Mouse (Mus musculus) MN1 (cell line): ENCODE measurements around the gene Rab20.

ENCODE experiments used
- DNase-seq: peaks from one replicate; pipeline ENCODE4 v3.0.0-alpha.2; 2016; ENCODE audit warnings: low spot score

The Rab20 gene

DNA sequence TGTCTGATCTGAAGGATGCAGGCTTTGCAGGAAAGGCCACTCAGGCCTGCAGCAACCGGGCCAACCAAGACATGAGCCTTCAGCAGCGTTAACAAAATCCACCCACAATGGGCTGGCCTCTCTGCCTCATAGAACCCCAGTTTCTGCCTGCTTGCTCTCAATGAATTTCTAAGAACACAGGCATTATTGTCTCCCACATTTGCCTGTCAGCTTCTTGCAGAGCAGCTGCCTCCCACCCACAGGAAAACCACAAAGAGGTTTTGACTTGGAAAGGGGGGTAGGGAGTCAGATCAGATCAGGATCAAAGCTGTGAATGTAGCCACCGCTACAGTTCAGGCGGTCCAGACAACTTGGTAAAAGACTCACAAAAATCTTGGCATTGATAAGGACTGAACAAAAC, 25.5 kb downstream of the Rab20 start:
- DNase-seq: no peak

DNA sequence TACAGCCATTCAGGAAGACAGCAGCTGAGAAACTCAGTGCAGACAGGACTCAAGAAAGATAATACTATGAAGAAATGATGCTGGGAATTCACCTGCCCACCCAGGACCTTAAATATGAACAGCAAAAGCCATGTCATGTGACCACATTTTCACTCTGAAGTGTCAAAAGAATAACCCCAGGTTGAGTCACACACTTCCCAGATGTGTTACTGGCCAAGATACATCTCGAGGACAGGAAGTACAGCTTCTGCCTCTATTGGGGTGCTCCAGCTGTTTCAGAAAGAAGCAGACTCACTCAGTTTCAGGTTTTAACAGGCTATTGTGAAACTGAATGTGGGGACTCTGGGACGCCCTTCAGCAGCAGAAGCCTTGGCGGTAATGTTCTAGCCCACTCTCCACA, 26.0 kb downstream of the Rab20 start:
- DNase-seq: no peak

DNA sequence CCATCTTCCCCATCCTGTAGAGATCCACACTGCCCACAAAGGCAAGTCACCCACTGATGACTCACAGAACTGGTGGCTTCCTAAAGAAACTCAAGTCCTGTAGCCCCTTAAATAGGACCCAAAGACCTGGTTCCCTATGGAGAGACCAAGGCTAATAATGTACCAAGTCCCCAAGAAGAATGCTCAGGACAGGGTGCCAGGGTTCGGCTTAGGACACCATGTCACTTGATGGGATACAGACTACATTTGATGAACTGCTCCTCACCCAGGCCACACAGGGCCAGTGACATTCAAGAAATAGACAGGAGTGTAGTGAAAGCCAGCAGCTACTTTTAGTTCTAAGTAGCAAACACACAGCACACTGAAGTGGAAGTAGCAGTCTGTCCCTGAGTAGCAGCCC, 26.4 kb downstream of the Rab20 start:
- no peak for DNase-seq

DNA sequence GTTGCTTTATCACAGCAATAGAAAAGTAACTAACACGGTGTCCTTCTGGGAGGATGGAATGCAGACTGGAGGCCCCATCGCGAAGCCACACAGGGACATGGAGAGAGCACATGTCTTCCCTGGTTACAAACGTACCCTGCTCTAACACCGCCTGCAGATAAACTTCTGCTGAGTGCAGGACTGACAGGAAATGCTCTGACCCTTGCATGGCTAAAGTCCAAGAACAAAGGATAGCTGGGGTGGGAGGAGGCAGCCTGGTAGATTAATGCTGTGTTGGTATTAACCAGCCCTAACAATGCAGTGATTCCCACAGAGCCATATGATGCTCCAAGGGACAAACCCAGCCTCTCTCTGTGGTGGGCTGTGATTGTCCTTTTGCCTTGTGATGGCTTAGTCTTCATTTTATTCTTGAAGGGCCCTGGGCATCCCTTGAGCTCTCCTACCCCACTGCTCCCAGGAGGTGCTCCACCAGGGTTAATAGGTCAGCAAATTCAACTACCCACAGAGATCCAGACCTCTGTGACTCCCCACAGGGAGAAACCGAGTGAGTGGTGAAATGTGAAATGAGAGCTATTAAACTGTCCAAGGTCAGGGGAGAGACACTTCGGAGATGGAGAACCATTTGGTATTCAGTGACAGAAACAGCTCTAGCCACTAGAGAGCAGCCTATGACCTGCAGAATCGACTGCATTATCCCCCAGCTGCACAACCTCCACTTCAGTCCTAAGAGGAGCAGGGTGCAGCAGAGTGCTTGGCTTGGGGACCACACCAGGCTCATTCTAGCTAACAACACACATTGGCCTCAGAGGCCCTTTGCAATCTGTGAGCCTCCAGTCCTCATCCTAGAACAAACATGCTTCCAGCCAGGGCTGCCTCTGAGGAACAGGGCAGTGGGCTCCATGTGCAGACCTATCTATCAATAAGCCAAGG, 28.1 kb downstream of the Rab20 start:
- peak; percentile 44 for DNase-seq

DNA sequence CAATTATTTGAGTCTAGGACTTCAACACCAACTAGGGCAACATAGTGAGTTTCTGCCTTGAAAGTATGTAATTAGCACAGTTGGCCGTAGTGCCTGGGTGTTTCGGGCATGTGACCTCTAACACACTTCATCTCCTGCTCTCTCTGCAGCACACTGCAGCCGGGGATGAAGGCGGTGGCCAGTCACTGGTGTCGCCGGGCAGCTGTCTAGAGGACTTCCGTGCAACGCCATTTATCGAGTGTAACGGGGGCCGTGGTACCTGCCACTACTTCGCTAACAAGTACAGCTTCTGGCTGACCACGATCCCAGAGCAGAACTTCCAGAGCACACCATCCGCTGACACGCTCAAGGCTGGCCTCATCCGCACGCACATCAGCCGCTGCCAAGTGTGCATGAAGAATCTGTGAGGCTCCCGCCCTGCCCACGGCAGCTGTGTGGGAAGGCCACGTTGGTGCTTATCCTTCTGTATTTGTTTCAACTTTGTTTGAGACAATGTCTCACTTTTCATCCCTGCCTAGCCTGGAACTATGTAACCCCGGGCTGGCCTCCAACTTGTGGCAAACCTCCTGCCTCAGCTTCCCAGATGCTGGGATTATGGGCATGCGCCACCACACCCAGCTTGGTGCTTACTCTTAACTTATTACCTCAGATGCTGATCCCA, 30.5 kb downstream of the Rab20 start:
- DNase-seq: no peak

DNA sequence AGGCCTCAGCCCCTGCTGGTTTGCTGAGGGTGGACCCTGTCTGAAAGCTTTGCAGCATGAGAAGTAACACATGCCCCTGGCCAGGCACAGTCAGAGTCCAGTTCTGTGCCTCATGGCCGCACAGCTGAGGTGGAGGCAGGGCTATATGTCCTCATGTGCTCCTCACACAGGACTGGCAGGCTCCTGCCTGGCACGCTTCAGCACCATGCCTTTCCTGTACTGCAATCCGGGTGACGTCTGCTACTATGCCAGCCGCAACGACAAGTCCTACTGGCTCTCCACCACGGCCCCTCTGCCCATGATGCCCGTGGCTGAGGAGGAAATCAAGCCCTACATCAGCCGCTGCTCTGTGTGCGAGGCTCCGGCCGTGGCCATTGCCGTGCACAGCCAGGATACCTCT, 32.7 kb downstream of the Rab20 start:
- no peak for DNase-seq

DNA sequence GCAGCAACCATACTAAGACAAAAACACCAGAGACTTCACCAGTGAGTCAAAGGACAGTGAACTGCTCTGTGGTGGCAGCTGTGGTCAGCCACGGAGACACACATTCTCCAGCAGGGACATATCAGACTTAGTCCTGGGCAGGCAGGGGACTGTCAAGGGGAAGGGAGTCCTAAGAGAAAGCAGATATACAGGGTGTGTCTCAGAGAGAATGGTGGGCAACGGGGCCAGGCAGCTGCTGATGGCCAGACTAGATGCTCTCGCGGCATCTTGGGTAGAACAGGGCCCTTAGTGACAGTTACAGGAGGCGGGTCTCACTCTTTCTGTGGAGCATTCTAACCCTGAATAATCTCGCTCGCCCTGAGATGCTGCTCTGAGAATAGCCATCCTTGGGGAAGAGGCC, 34.3 kb downstream of the Rab20 start:
- no peak for DNase-seq

DNA sequence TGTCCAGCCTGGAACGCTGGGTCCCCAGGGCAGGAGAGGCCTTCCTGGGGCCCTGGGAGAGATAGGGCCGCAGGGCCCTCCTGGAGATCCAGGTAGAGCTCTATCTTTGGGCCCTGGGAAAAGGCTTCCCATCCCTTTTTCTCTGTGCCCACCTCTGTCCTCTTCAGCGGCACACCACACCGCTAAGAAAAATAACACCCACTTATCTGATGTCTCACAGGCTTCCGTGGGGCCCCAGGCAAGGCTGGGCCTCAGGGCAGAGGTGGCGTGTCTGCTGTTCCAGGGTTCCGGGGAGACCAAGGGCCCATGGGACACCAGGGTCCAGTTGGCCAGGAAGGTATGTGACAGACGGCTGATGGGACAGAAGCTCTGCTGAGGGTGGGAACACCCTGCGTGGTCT, 34.9 kb downstream of the Rab20 start:
- DNase-seq: no peak

DNA sequence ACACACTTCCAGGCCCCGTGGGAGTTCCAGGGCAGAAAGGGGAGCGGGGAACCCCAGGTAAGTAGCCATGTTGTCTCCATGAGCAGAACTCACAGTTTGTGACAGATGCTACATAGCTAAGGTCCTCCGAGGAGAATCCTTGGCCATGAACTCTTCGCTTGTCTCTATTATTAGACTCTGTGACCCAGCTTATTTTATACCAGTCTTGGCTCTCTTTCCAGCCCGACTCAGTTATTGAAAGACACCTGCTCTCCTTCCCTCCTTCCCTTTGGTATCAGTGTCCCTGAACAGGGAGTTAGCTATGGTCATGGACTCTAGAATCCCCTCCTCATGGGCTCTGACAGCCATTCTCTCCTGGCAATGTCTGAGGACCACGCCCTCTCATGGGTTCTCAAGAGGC, 37.2 kb downstream of the Rab20 start:
- DNase-seq: no peak

DNA sequence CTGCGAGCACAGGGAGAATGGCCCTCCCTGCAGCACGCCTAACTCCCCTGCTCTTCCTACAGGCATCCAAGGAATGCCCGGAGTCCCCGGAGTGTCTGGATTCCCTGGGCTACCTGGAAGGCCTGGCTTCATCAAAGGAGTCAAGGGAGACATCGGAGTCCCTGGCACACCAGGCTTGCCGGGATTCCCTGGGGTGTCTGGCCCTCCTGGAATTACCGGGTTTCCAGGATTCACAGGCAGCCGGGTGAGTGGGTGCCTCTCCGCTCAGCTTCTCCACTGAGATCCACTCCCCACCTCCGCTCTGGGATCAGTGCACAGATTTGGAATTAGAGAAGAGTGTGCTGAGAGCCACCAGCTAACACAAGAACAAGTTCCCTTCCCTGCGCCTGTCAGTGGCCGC, 40.6 kb downstream of the Rab20 start:
- no peak for DNase-seq

DNA sequence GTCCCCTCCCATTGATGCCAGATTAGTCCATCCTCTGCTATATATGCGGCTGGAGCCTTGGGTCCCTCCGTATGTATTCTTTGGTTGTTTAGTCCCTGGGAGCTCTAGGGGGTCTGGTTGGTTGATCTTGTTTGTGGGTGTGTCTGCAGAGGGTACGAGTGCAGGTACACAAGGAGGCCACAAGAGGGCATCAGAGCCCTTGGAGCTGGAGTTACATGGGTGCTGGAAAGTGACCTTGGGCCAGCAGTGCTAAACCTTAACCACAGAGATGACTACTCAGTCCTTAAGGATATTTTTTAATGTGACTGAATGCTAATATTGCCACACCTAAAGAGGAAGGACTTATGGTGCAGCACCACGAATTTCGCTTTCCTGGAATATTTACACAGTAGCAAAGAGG, 47.8 kb downstream of the Rab20 start:
- DNase-seq: no peak

DNA sequence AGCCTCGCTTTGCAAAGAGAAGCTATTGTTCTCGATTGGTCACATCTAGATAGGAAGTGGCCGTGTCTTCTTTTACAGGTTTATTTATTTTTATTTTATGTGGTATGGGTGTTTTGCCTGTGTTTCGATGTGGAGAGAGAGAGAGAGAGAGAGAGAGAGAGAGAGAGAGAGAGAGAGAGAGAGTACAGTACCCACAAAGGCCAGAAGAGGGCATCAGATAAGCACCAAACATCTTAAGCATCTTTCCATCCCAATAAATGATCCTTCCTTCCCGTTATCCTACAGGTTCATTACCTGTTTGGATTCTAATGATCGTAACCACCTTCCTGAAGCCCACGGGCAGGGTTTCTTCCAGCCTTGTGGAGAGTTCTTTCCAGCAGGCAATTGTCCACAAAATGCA, 55.4 kb downstream of the Rab20 start:
- DNase-seq: no peak

DNA sequence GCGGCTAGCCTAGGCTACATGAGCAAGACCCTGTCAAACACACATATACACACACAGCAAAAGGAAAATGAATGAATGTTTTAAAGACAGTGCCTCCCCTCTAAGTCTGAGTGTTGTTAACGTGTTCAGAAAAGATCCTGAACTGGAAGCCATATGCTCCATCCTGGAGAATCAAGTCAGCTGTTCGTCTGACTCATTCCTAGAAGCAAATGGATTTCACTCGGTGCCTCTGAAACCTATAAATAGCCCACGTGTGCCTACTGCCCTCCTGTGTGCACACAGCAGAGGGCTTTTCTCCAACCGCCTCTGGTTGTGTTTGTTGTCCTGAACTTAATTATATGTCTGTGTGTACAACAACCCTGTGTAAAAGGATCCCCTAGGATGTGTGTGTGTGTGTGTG, 56.5 kb downstream of the Rab20 start:
- peak; percentile 28 for DNase-seq

DNA sequence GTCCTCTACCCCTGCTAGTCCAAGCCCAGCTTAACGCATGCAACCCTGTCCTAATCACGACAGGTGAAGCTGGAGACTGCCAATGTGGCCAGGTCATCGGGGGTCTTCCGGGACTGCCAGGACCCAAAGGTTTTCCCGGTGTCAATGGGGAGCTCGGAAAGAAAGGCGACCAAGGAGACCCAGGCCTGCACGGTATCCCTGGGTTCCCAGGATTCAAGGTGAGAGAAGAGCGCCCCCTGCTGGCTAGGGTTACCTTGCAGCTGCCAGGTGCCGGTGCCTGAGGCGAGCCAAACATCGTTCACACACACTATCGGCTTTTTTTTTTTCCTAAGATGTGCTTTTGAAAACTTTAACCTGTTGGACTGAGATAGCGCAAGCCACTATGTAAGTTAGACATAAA, 57.4 kb downstream of the Rab20 start:
- DNase-seq: peak; percentile 39

DNA sequence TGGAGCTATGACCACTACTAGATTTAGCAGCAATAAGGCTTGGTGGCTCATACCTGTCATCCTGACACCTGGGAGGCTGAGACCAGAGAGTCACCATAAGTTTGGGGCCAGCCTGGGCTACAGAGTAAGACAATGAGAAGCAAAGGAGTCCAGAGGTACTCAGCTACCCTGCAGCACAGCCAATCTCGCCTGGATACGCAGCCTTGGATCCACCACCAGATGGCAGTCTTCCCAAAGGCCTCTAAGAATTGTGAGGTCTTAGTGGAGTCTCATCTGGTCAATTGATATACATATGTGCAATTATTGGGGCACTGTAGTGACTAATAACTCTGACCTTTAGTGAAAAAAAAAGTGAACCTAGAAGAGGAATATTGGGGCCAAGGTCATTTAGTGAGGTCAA, 58.9 kb downstream of the Rab20 start:
- peak; percentile 76 for DNase-seq

DNA sequence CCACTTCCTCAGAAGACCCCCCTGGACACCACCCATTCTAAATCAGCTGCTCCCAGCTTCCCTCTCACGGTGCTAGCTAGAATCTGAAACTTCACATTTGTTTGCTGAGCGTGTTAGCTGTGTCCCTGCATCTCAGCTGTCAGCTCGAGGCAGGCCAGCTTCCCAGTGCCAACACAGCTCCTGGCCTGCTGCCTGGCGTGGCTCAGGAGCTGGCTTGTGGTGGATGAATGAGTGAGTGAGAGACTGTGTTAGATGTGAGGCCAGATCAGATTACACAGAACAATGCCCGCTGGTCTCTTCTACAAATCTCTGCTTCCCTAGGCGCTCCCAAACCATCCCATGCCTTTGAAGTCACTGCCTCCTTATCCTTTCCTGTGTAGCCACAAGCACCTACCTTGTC, 59.3 kb downstream of the Rab20 start:
- DNase-seq: peak; percentile 58

DNA sequence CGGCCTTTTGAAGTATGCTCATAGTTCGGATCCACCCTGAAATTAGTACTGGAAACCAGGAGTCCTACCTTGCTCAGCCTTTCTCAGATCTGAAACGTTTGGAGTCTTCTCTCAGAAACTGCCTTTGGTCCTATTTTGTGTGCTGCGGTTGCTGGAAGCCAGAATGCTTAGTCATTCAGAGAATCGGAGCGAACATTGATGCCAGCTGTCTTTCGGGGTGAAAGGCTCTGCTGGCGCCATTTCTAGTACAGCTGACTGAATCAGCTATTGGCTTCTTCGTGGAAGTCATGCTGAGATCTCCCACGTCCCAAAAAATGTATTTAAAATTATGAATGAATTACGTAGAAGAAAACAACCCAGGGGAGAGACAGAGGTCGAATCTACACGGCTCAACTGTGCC, 60.7 kb downstream of the Rab20 start:
- DNase-seq: no peak

DNA sequence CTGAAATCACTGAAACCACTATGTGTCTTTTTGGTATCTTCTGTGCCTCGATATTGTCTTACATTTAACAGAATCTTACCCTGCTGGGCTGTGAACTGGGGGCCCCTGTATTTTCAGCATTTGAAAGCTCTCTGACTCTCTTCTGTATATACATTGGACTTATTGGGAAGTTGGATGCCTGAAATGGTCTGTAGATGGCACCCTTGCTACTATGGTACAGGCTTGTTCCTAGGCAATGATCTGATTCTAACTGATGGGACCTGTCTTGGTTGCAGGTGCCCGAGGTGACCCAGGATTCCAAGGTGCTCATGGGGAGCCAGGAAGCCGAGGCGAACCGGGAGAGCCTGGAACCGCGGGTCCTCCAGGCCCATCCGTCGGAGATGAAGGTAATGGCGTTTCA, 63.4 kb downstream of the Rab20 start:
- no peak for DNase-seq

DNA sequence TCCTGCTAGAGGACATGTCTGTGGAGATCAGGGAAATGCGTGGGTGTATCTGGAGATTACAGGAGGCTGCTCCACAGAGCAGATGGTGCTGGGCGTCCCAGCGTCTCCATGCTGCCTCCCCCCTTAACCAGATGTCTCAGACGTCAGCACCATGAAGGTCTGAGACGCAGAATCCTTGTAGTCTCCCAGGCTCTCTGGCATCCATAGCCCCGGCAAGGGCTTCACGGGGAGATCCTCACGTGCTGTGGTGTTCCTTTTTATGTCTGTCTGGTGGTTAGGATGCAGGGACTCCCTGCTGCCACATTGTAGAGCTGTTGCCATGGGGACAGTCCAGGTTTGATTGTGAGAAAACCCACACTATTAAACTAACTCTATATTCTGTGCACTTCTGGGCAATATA, 64.2 kb downstream of the Rab20 start:
- no peak for DNase-seq

DNA sequence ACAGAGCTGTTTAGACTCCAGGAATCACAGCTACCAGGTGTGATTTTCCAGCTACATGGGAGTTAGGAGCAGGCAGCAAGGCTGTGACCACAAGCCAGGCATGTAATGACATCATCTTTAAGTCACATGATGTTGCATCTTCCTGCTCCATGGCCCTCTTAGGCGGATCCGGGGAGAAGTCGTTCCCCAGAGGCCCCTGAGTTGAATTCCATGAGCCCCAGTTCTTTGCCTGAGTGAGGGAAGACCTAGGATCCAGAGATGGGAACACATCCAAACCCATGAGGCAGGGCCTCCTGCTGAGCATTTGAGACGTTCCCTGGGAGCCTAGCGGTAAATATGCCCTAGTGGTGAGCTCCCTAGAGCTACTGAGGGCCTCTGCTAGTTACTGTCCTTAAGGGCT, 66.1 kb downstream of the Rab20 start:
- peak; percentile 47 for DNase-seq

DNA sequence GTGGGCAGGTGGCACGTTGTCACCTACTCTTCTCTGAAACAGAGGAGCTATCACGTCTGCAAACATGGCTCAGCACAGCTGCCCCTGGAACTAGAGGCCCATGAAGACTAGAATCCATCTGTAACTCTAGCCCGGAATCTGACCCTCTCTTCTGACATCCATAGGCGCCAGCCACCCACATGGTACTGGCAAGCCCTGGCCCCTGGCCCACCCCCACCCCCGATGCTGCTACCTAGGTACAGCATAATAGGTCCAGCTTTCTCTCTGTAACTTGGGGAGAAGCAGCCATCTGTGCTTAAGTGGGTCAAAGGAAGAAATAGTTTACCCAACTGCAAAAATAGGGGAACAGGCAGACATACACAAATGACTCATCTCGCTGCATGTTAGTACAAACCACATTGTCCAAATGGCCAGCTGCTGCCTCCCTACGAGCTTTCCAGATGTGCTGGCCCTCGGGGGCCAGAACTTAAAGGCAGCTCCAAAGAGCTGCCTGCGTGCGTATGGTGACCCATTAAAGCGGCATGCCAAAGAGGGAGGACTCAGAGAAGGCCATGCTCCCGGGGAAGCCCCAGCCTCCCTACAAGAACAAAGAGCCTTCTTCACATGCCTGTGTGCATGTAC, 66.9 kb downstream of the Rab20 start:
- DNase-seq: no peak

DNA sequence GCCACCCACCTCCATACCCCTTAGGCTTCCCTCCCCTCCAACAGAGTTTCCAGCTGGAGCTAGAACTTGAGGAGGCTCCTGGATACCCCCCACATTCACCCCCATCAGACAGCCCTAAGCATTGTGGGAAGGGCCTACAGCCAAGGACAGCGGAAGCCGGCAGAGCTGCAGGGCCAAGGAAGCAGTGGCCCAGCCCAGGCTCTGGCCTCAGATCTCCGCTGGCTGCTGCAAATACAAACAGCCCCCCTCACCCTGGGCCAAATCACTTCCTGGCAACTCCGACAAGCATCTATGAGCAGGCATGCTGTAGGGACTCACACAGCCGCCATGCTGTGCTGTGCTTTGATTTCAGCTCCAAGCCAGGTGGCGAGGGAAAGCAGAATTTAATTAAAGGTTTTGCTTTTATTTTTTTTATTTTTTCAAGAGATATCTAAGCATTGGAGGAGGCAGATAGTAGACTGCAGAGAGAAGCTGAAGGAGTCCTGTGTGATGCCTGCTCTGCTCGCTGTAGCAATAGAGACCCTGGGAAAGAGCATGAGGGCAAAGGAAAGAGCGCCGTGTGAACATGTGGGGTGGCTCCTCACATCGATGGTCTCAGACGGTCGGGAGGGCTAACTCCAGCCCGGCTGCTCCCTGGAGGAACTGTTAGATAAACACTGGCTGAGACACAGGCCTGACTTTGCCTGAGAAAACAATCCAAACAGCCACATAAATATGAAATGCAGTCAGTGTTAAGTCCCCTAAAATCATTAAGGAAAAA, 72.6 kb downstream of the Rab20 start:
- peak; percentile 38 for DNase-seq

DNA sequence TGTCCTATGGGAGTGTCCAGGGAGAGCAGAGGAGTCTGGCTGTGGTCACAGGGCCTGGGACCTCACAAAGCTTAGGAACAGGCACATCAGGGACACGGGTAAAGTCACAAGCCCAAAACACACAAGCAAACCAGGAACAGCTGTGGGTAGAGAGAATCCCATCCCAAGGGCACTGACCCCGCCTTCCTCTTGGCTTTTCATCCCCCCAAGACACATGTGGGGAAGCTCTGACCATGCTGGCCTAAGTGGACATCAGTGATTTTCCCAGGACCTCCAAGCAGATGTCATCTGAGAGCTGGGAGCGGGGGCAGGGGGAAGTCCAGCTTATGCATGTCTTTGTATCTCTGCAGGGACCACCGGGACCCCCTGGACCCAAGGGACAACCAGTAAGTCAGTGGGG, 73.9 kb downstream of the Rab20 start:
- DNase-seq: no peak
